Mouse (Mus musculus): ENCODE measurements at regions not wholly inside any gene's neighbourhood (a gene's known extent, or its start where the extent isn't known, plus 50 kb on each side); places are given as distances from the start of the nearest gene placed in this dataset.
A peak's percentile ranks its signal among the peaks of the same experiment; 100 is the strongest.

- DNase-seq (ENCODE audit: low spot score): no peak
These were observed 482.6 kb upstream of the Tenm4 start for GRCm38 (mm10) chr7:95688151-95689146.

GRCm38 (mm10) chr7:95689161-95689833 lies 481.7 kb upstream of the Tenm4 start:
- DNase-seq (ENCODE audit: low spot score): no peak

GRCm38 (mm10) chr7:95699506-95699905 lies 471.5 kb upstream of the Tenm4 start:
- no peak for DNase-seq (ENCODE audit: low spot score)

GRCm38 (mm10) chr7:95710088-95710487 lies 461.0 kb upstream of the Tenm4 start:
- no peak for DNase-seq (ENCODE audit: low spot score)

- DNase-seq (ENCODE audit: low spot score): no peak
These were observed 451.0 kb upstream of the Tenm4 start for GRCm38 (mm10) chr7:95720083-95720482.

GRCm38 (mm10) chr7:95725716-95726487 lies 445.1 kb upstream of the Tenm4 start:
- no peak for DNase-seq (ENCODE audit: low spot score)

- DNase-seq (ENCODE audit: low spot score): no peak
These were observed 437.2 kb upstream of the Tenm4 start for GRCm38 (mm10) chr7:95733807-95734206.

GRCm38 (mm10) chr7:95734587-95734986 lies 436.5 kb upstream of the Tenm4 start:
- no peak for DNase-seq (ENCODE audit: low spot score)

GRCm38 (mm10) chr7:95736716-95737115 lies 434.3 kb upstream of the Tenm4 start:
- no peak for DNase-seq (ENCODE audit: low spot score)

- no peak for DNase-seq (ENCODE audit: low spot score)
These were observed 432.3 kb upstream of the Tenm4 start for GRCm38 (mm10) chr7:95738725-95739245.

GRCm38 (mm10) chr7:95739779-95740178 lies 431.3 kb upstream of the Tenm4 start:
- no peak for DNase-seq (ENCODE audit: low spot score)

GRCm38 (mm10) chr7:95758375-95758774 lies 412.7 kb upstream of the Tenm4 start:
- no peak for DNase-seq (ENCODE audit: low spot score)

- no peak for DNase-seq (ENCODE audit: low spot score)
These were observed 409.9 kb upstream of the Tenm4 start for GRCm38 (mm10) chr7:95760945-95761661.

GRCm38 (mm10) chr7:95766356-95767150 lies 404.5 kb upstream of the Tenm4 start:
- peak; percentile 20 for DNase-seq (ENCODE audit: low spot score)

GRCm38 (mm10) chr7:95784523-95784922 lies 386.5 kb upstream of the Tenm4 start:
- DNase-seq (ENCODE audit: low spot score): no peak

GRCm38 (mm10) chr7:95787543-95787942 lies 383.5 kb upstream of the Tenm4 start:
- DNase-seq (ENCODE audit: low spot score): no peak

GRCm38 (mm10) chr7:95787951-95788350 lies 383.1 kb upstream of the Tenm4 start:
- no peak for DNase-seq (ENCODE audit: low spot score)

- no peak for DNase-seq (ENCODE audit: low spot score)
These were observed 381.6 kb upstream of the Tenm4 start for GRCm38 (mm10) chr7:95789424-95789823.

- no peak for DNase-seq (ENCODE audit: low spot score)
These were observed 372.0 kb upstream of the Tenm4 start for GRCm38 (mm10) chr7:95799022-95799421.

- DNase-seq (ENCODE audit: low spot score): no peak
These were observed 361.4 kb upstream of the Tenm4 start for GRCm38 (mm10) chr7:95809626-95810025.

- DNase-seq (ENCODE audit: low spot score): no peak
These were observed 360.9 kb upstream of the Tenm4 start for GRCm38 (mm10) chr7:95810096-95810495.

All from layer of hippocampus, adult 9-10 months (tissue).